Mouse (Mus musculus) midbrain, postnatal 0 days (tissue): ENCODE measurements at regions not wholly inside any gene's neighbourhood (a gene's known extent, or its start where the extent isn't known, plus 50 kb on each side); places are given as distances from the start of the nearest gene placed in this dataset.

ENCODE experiments used
- ATAC-seq: fragments of 200-750 bp; cut with Nextera tagmentation; 2 replicates; pipeline ENCODE4 v1.8.0; 2017; ENCODE audit warnings: moderate number of reproducible peaks, mild to moderate bottlenecking, moderate TSS enrichment, moderate library complexity; ENCODE audit not compliant: low FRiP score
- DNase-seq: peaks from one replicate; pipeline ENCODE4 v3.0.0-alpha.2; 2015; ENCODE audit warnings: low spot score
- H3K27ac ChIP-seq: fragments of 300-500 bp; sonication (generic); 2 replicates; pipeline ENCODE4 v1.5.1; 2014; ENCODE audit warnings: low read depth, mild to moderate bottlenecking, low read length, mixed read lengths
- H3K27me3 ChIP-seq: fragments of 300-500 bp; sonication (generic); 2 replicates; pipeline ENCODE4 v1.6.1; 2014; ENCODE audit warnings: low read length, control low read depth, mixed read lengths; ENCODE audit not compliant: insufficient read depth
- H3K36me3 ChIP-seq: fragments of 300-500 bp; sonication (generic); 2 replicates; pipeline ENCODE4 v1.6.1; 2014; ENCODE audit warnings: low read length, control low read depth, mixed read lengths; ENCODE audit not compliant: insufficient read depth
- H3K4me1 ChIP-seq: fragments of 300-500 bp; sonication (generic); 2 replicates; pipeline ENCODE4 v1.6.1; 2014; ENCODE audit warnings: mild to moderate bottlenecking, control low read depth, antibody characterized with exemption, low read length, mixed read lengths; ENCODE audit not compliant: insufficient read depth
- H3K4me2 ChIP-seq: fragments of 300-500 bp; sonication (generic); 2 replicates; pipeline ENCODE4 v1.6.1; 2014; ENCODE audit warnings: low read depth, mild to moderate bottlenecking, low read length, mixed read lengths; ENCODE audit not compliant: poor library complexity, severe bottlenecking
- H3K4me3 ChIP-seq: fragments of 300-500 bp; sonication (generic); 2 replicates; pipeline ENCODE4 v1.5.1; 2014; ENCODE audit warnings: low read depth, mild to moderate bottlenecking, low read length, moderate library complexity
- H3K9ac ChIP-seq: fragments of 300-500 bp; sonication (generic); replicated peaks from 2 replicates; pipeline ENCODE4 v1.6.1; 2014; ENCODE audit warnings: mild to moderate bottlenecking, low read length, moderate library complexity, mixed read lengths; ENCODE audit not compliant: poor library complexity, severe bottlenecking
- H3K9me3 ChIP-seq: fragments of 300-500 bp; sonication (generic); 2 replicates; pipeline ENCODE4 v1.6.1; 2016; ENCODE audit warnings: low read length, control low read depth
- CTCF ChIP-seq: IDR thresholded peaks from 2 replicates; pipeline ENCODE4 v1.5.1; 2016; ENCODE audit warnings: antibody characterized with exemption, mild to moderate bottlenecking
- WGBS: fragments of 180-500 bp; shearing (Covaris S2); extraction: QIAGEN DNeasy Blood & Tissue Kit; methylation state at CpG from one replicate; pipeline ENCODE4 v1.1.7; 2014; 5-methylcytosine and 5-hydroxymethylcytosine counted together

- H3K4me1 ChIP-seq = no peaks in the 10 kb centered on the region
- H3K27me3 ChIP-seq = no peaks in the 10 kb centered on the region
- H3K9me3 ChIP-seq = no peaks in the 10 kb centered on the region
- ATAC-seq (no peak), DNase-seq (no peak)
- no peak overlapping the region for H3K9ac ChIP-seq
- H3K4me2 ChIP-seq = no peak overlapping the region
- no peaks in the 10 kb centered on the region for H3K36me3 ChIP-seq
- H3K4me3 ChIP-seq = no peak overlapping the region
- 69% methylated on average over 4 of the region's 4 CpGs for WGBS
- no peak overlapping the region for H3K27ac ChIP-seq
- no peak for TF ChIP-seq CTCF
These were observed 71.7 kb upstream of the Jak1 start for GRCm38 (mm10) chr4:101336811-101337210.

DNA sequence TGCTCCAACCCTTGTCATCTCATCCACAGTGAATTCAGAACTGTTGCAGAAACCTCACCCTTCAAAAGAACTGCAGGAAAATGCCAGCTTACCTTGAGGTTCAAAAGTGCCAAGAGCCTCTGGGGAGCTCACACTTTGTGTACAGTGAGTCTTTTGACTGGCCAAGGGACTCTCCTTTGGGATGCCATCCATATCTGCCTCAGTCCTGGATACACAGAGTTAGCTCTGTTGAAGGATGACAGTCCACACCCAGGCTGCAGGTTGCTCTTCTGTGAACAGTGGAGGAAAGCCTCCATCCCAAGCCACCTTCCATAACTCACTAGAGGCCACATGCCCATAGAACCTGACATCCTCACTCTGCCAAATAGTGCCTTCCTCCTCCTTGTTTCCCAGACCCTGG is 71.3 kb upstream of the Jak1 start:
- no peaks in the 10 kb centered on the region for H3K36me3 ChIP-seq
- no peaks in the 10 kb centered on the region for H3K9me3 ChIP-seq
- no peak for TF ChIP-seq CTCF
- no peak overlapping the region for H3K9ac ChIP-seq
- H3K27me3 ChIP-seq = no peaks in the 10 kb centered on the region
- no peaks in the 10 kb centered on the region for H3K4me1 ChIP-seq
- no peak overlapping the region for H3K4me3 ChIP-seq
- no peak for DNase-seq
- H3K4me2 ChIP-seq = no peak overlapping the region
- no peak overlapping the region for H3K27ac ChIP-seq
- no peak for ATAC-seq

- no peak for DNase-seq
- no peak overlapping the region for H3K9ac ChIP-seq
- no peak overlapping the region for H3K4me3 ChIP-seq
- H3K27ac ChIP-seq = no peak overlapping the region
- no peaks in the 10 kb centered on the region for H3K4me1 ChIP-seq
- no peak for TF ChIP-seq CTCF
- no peak overlapping the region for H3K4me2 ChIP-seq
- WGBS = 97% methylated on average over 10 of the region's 10 CpGs
- ATAC-seq = no peak
- no peaks in the 10 kb centered on the region for H3K36me3 ChIP-seq
- no peaks in the 10 kb centered on the region for H3K9me3 ChIP-seq
- no peaks in the 10 kb centered on the region for H3K27me3 ChIP-seq
These were observed 68.8 kb upstream of the Jak1 start for GRCm38 (mm10) chr4:101333868-101334267.

DNA sequence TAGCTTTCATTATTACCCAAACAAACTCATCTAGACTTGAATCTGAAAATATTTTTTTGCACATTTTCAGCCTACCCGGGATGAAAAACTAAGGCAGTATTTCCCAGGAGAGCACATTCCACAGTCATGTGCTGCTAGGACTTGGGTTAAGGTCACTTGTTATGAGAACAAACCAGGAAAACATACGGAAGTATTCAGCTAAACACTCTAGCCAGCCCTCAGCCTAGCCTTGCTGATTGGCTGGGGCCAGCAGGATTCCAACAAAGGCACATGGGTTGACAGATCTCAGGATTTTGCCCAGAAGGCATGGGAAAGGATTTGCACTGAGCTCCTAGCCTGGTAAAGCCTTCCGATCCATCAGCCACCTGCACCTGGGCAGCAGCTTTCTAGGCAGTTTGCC is 68.0 kb upstream of the Jak1 start:
- no peak overlapping the region for H3K4me2 ChIP-seq
- no peak overlapping the region for H3K27ac ChIP-seq
- H3K27me3 ChIP-seq = no peaks in the 10 kb centered on the region
- H3K9me3 ChIP-seq = no peaks in the 10 kb centered on the region
- ATAC-seq (no peak), DNase-seq (no peak)
- H3K4me1 ChIP-seq = no peaks in the 10 kb centered on the region
- no peak for TF ChIP-seq CTCF
- WGBS = 78% methylated on average over 3 of the region's 3 CpGs
- H3K9ac ChIP-seq = no peak overlapping the region
- H3K4me3 ChIP-seq = no peak overlapping the region
- H3K36me3 ChIP-seq = no peaks in the 10 kb centered on the region

DNA sequence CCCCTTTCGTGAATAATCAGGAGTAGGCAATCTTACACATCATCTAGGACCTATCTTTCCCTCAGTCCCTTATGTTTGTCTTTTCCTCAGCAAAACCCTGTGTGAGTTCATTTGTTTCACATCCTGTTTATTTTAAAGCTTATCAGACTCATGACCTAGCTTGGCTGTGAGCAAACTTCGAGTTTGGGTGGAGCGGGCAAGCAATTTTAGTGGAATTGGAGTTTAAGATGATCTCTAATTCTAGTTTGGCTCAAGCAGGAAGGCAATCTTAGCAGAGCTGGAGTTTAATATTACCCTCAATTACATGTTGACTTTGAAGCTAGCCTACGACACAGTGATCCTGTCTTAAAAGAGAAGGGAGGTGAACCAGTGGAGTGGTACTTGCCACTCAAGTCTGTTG is 66.1 kb upstream of the Jak1 start:
- Histone ChIP-seq H3K9me3 (no peaks in the 10 kb centered on the region), H3K9ac (no peak overlapping the region), H3K4me2 (no peak overlapping the region), H3K4me3 (no peak overlapping the region), H3K27me3 (no peaks in the 10 kb centered on the region), H3K36me3 (no peaks in the 10 kb centered on the region), H3K27ac (no peak overlapping the region), H3K4me1 (no peaks in the 10 kb centered on the region)
- no peak for DNase-seq
- no peak for ATAC-seq
- TF ChIP-seq CTCF = no peak
- 92% methylated on average over 4 of the region's 4 CpGs for WGBS

- H3K4me1 ChIP-seq = no peaks in the 10 kb centered on the region
- no peaks in the 10 kb centered on the region for H3K27me3 ChIP-seq
- no peak for TF ChIP-seq CTCF
- H3K4me3 ChIP-seq = no peak overlapping the region
- WGBS = 89% methylated on average over 7 of the region's 7 CpGs
- DNase-seq (no peak), ATAC-seq (no peak)
- no peaks in the 10 kb centered on the region for H3K36me3 ChIP-seq
- no peak overlapping the region for H3K27ac ChIP-seq
- H3K4me2 ChIP-seq = no peak overlapping the region
- no peaks in the 10 kb centered on the region for H3K9me3 ChIP-seq
- no peak overlapping the region for H3K9ac ChIP-seq
These were observed 64.0 kb upstream of the Jak1 start for GRCm38 (mm10) chr4:101329060-101329459.

- no peaks in the 10 kb centered on the region for H3K9me3 ChIP-seq
- H3K4me2 ChIP-seq = no peak overlapping the region
- no peaks in the 10 kb centered on the region for H3K36me3 ChIP-seq
- no peak for ATAC-seq
- no peaks in the 10 kb centered on the region for H3K4me1 ChIP-seq
- no peak for DNase-seq
- no peak overlapping the region for H3K4me3 ChIP-seq
- H3K27ac ChIP-seq = no peak overlapping the region
- no peak overlapping the region for H3K9ac ChIP-seq
- peak; percentile 20; the same call in 1 of the 2 replicates for TF ChIP-seq CTCF
- no peaks in the 10 kb centered on the region for H3K27me3 ChIP-seq
- 86% methylated on average over 3 of the region's 3 CpGs for WGBS
These were observed 61.0 kb upstream of the Jak1 start for GRCm38 (mm10) chr4:101326067-101326466.
